Mouse (Mus musculus): ENCODE data around the gene Vegfc. TPM values are rescaled to one million over a fixed set of nuclear protein-coding genes. Genes with fewer than 3 reads are reported as not detected.

Gene Vegfc
- 1 to 10 TPM in 1 of 2 experiments, not detected in 1; 2.7 TPM for polyA plus RNA-seq (2017; shearing (Covaris generic))

DNA sequence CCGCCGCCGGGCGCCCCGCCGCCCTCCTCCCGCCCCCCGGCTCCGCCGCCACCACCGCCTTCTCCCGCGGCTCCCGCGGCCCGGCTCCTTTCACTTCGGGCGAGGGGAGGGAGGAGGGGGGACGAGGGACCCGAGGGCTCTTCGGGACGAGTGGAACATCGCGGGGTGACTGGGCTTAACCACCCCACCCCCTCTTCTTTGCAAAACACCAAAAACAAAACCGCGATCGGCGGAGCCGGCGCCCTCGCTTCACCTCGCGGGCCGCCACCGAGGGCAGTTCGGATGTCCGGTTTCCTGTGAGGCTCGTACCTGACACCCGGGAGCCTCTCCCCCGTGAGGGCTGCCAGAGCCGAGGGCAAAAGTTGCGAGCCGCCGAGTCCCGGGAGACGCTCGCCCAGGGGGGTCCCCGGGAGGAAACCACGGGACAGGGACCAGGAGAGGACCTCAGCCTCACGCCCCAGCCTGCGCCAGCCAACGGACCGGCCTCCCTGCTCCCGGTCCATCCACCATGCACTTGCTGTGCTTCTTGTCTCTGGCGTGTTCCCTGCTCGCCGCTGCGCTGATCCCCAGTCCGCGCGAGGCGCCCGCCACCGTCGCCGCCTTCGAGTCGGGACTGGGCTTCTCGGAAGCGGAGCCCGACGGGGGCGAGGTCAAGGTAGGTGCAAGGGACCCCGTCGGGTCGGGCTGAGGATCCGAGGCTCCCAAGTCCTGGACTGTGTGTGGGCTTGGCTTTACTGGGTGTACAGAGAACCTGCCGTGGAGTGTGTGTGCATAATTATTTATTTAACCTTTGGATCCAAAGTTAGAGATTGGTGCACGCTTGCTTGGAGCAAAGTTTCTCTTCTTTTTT is at the start of gene Vegfc:
Gene Vegfc (plus strand): TSS at position 336 of the 850 bp plus-strand sequence.

Measured in inflammation-experienced regulatory T-cells (primary cell).